Mouse (Mus musculus): ENCODE measurements around the gene Aaas. TPM values are rescaled to one million over a fixed set of nuclear protein-coding genes. Genes with fewer than 3 reads are reported as not detected.

Gene Aaas
- 10 to 100 TPM; 32.3 to 39.0 TPM for total RNA-seq (2021)
- long read RNA-seq, experiment 1, transcript Aaas-201 (16 exons, 1,811 nt) = major isoform, 18 of 24 reads
- long read RNA-seq, experiment 1, partial matches to known transcripts = 2 of 24 reads
- long read RNA-seq, experiment 1, other reads (novel, unspliced or antisense) = 3 of 24 reads
- long read RNA-seq, experiment 2, transcript Aaas-201 (16 exons, 1,811 nt) = major isoform, 25 of 29 reads
- long read RNA-seq, experiment 2, partial matches to known transcripts = 1 of 29 reads
- long read RNA-seq, experiment 2, other reads (novel, unspliced or antisense) = 3 of 29 reads

GRCm38 (mm10) chr15:102350138-102350941, at the start of gene Aaas:
Gene Aaas, minus strand, starts transcription at chr15:102350771.
- DNase-seq (ENCODE audit: low spot score in 2 of 2) = peak; percentile 93

DNA sequence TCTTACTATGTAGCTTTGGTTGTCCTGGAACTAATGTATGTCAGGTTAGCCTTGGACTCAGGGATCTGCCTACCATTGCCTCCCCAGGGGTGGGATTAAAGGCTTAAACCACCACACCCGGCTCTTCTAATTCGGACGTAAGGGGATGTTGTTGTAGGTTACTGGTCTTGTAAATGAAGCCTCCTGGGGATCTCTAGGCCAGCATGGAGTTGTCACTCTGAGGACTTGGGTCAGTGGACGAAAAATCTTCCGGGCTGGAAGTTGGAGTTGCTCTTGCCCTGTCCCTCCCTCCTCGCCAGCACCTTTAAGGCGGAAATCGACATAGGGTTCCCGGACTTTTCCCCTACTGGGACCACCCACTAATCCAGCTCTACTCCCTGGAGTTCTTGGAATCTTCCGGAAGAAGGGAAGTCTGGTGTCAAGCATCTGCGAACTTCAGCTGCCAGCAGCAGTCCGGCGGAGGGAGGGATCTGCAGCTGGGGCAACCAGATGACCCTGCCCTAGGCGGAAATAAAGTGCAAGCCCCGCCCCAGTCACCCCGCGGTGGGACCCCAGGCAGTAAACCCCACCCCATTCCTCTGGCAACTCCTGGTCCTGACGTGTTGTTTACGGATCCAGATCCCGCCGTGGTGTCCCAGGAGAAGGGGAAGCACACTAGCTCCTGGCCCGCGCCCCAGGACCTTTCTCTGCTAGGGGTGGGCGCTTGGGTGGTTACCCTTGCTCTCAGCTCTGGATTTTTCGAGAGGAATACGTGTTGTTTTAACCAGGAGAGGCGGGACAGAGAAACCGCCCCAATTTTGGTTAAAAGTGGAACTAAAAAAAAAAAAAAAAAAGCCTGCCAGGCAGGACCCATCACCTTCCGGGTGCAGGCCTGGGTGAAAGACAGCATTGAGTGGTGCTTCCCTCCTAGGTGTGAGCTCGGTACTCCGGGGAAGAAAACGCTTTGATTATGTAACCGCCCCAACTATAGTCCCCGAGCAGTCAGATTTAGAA, 49.0 kb upstream of the Aaas start:
- DNase-seq (ENCODE audit: low spot score in 2 of 2) = peak; percentile 73 to 80

DNA sequence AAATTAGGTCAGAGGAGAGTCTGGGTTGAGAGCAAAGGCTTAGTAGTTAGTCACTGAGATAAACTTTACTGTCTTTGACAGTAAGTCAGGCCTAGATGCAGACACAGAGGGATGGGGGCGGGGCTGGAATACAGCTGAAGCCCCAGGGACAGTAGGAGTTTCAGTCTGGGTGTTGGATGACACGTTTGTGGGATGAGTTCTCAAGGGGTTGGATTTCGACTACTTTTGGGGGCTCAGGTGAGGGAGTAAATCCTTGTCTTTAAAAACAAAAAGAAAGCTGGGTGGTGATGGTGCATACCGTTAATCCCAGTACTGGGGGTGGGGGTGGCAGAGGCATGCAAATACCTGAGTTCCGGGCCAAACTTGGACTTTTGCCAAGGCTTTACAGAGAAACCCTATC, 48.1 kb upstream of the Aaas start:
- peak in 1 of 2 experiments; percentile 22 for DNase-seq (ENCODE audit: low spot score in 2 of 2)

DNA sequence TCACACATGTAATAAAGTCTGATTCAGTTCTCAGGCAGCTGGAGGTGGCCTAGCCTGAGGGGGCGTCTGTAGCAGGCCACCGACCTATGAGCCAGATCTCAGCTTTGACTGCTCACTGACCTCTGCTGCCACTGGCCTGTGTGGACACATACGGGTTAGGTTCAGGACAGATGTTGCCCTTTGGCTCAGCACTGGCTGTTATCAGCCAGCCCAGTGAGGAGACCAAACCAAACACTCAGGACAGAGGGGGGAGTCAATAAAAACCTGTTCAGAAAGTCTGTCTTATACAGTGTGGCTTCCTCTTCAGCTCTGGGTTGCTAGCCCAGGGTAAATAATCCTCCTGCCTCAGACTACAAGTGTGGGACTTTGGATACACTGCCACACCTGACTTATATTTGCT, 44.5 kb upstream of the Aaas start:
- DNase-seq (ENCODE audit: low spot score in 2 of 2) = no peak

GRCm38 (mm10) chr15:102393584-102394014, 43.0 kb upstream of the Aaas start:
- no peak for DNase-seq (ENCODE audit: low spot score in 2 of 2)

GRCm38 (mm10) chr15:102392520-102392919, 41.9 kb upstream of the Aaas start:
- no peak for DNase-seq (ENCODE audit: low spot score in 2 of 2)

- DNase-seq (ENCODE audit: low spot score in 2 of 2) = no peak
Measured at GRCm38 (mm10) chr15:102388942-102389341, 38.4 kb upstream of the Aaas start.

DNA sequence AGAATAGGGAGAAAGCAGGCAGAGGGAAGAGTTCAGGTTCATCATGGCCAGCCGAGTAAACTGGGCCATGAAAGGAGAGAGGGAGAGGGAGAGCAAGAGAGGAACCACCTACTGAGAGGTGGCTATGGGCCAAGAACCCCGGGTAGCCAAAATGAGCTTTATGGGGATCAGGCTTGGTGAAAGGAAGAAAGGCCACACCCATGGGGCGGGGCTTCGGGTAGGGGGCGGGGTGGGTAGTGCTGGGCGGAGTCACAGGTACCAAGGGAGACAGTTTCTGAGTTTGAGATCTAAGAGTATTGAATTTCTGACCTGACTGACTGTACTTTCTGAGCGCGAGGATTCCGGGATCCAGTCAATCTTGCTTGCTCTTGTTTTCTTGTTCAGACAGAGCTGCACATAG, 36.1 kb upstream of the Aaas start:
- no peak for DNase-seq (ENCODE audit: low spot score in 2 of 2)

GRCm38 (mm10) chr15:102383671-102384070, 33.1 kb upstream of the Aaas start:
- DNase-seq (ENCODE audit: low spot score in 2 of 2) = no peak

GRCm38 (mm10) chr15:102381575-102381974, 31.0 kb upstream of the Aaas start:
- peak; percentile 70 to 72 for DNase-seq (ENCODE audit: low spot score in 2 of 2)

- peak in 1 of 2 experiments; percentile 43 for DNase-seq (ENCODE audit: low spot score in 2 of 2)
Measured at GRCm38 (mm10) chr15:102377810-102378262, 27.3 kb upstream of the Aaas start.

- peak; percentile 70 to 75 for DNase-seq (ENCODE audit: low spot score in 2 of 2)
Measured at GRCm38 (mm10) chr15:102377163-102377543, 26.6 kb upstream of the Aaas start.

DNA sequence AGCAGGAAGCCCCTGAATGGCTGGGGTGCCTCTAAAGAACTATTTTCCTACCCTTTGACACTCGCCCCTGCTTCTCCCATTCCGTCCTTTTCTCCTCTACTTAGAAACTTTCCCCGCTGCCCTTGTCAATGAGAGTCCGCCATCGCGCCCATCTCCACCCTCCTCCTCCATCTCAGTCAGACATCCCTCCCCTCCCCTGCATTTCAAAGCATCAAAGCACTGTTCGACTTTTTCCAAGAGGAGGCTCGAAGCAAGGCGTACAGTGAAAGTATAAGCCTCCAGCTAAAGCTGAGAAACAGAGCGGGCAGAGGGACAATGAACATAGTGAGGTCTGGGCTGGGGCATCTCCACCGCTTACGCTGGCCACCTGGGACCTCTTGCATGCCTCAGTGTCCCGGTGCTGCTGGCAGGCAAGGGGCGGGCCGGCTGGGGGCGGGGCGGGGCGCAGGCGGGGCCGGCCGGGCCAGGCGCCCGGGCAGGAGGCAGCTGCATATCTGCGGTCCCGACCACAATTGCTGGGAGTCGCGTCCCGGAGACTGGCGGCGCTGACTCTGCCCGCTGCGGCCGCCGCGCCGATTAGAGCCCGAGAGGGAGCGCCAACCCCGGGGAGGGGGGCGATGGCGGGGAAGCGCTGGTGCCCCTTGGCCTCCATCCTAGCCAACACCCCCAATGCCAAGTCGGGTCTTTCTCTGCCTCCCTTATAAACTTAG, 26.0 kb upstream of the Aaas start:
- DNase-seq (ENCODE audit: low spot score in 2 of 2) = peak; percentile 22 to 30

- no peak for DNase-seq (ENCODE audit: low spot score in 2 of 2)
Measured at GRCm38 (mm10) chr15:102370727-102371126, 20.2 kb upstream of the Aaas start.

- no peak for DNase-seq (ENCODE audit: low spot score in 2 of 2)
Measured at GRCm38 (mm10) chr15:102369972-102370371, 19.4 kb upstream of the Aaas start.

DNA sequence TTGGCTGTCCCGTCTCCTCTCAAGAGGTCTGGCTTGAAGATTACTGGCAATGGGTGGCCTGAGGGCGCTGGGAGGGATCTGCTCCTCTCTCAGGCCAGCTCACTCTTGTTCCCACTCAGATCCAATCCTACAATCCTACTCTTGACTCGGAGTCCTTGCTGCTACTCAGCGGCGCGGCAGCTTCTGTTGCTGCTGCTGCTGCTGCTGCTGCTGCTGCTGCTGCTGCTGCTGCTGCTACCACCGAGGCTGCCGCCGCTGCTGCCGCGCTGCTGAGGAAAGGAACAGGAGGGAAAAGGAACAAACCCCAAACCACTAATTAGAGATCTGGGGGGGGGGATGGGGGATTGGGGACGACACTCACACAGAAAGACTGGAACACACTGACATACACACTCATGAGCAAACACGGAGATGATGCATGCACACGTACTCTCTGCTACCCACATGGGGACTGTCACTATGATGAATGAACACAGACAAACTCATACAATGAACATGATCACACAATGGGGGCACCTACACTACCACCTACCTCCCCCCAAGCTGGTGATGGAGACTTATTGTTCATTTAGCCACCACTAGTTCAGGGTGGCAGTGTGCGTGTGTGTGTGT, 16.3 kb upstream of the Aaas start, which contains the start of gene Sp7:
TSS of gene Sp7 (minus strand) at position 450 of the 612 bp plus-strand sequence.
- no peak for DNase-seq (ENCODE audit: low spot score in 2 of 2)

DNA sequence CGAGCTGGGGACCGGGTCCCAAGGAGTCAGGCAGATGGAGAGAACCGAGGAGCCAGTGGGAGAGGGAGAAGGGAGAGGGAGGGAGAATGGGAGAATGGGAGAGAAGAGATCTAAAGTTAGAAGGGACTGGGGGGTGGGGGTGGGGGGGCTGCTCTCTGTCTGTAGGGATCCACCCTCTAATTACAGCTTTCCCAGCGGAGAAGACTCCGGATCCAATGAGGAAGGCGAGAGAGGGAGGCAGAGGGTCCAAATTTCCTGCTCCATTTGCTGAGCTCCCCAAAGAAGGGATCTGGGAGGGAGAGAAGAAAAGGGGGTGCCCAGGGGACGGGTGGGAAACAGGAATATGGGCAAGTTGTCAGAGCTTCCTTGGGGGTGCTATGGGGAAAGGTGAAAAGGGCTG, 15.7 kb upstream of the Aaas start:
- no peak for DNase-seq (ENCODE audit: low spot score in 2 of 2)

- no peak for DNase-seq (ENCODE audit: low spot score in 2 of 2)
Measured at GRCm38 (mm10) chr15:102364678-102365077, 14.1 kb upstream of the Aaas start.

GRCm38 (mm10) chr15:102362648-102363047, 12.1 kb upstream of the Aaas start:
- no peak for DNase-seq (ENCODE audit: low spot score in 2 of 2)

DNA sequence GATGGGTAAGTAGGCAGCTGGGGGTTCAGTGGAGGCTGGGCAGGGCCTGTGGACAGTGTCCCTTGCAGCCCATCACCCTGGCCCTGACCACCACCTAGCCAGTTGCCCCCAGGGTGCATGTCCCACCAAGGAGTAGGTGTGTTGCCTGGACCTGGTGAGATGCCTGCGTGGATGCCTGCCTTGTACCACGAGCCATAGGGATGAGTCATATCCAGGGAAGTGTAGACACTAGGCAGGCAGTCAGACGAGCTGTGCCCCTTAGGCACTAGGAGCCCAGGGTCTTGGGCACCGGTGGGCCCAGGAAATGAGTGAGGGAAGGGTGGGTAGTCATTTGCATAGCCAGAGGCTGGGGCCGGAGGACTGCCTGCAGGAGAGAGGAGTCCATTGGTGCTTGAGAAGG, 8.3 kb upstream of the Aaas start:
- DNase-seq (ENCODE audit: low spot score in 2 of 2) = no peak
